Mouse (Mus musculus): ENCODE results near the gene Ptges. TPM values are rescaled to one million over a fixed set of nuclear protein-coding genes. Genes with fewer than 3 reads are reported as not detected.

The Ptges gene
- polyA plus RNA-seq, 1 experiment from 2014 or later: 0.25 TPM

Other genes with a start within 250 kb of the Ptges start
- gene 1700001O22Rik, start 126.2 kb downstream of the Ptges start, polyA plus RNA-seq (2016; fragmentation: Nextera tagmentation; extraction: Ambion mirVana): 0.18 and 0.19 TPM in 2 replicates
- gene Ntmt1, start 122.0 kb downstream of the Ptges start, polyA plus RNA-seq (2016; fragmentation: Nextera tagmentation; extraction: Ambion mirVana): 45.4 and 48.6 TPM in 2 replicates
- 41.0 and 41.7 TPM in 2 replicates for gene Asb6, start 99.5 kb downstream of the Ptges start, polyA plus RNA-seq (2016; fragmentation: Nextera tagmentation; extraction: Ambion mirVana)
- 2.5 and 4.1 TPM in 2 replicates for gene Prrx2, start 94.9 kb downstream of the Ptges start, polyA plus RNA-seq (2016; fragmentation: Nextera tagmentation; extraction: Ambion mirVana)
- gene Tor1b, start 23.1 kb upstream of the Ptges start, polyA plus RNA-seq (2016; fragmentation: Nextera tagmentation; extraction: Ambion mirVana): 21.3 and 21.8 TPM in 2 replicates
- gene Tor1a, start 38.1 kb upstream of the Ptges start, polyA plus RNA-seq (2016; fragmentation: Nextera tagmentation; extraction: Ambion mirVana): 46.2 and 51.8 TPM in 2 replicates
- gene BC005624, start 52.3 kb upstream of the Ptges start, polyA plus RNA-seq (2016; fragmentation: Nextera tagmentation; extraction: Ambion mirVana): 36.9 and 41.2 TPM in 2 replicates
- 7.6 and 8.4 TPM in 2 replicates for gene Usp20, start 52.4 kb upstream of the Ptges start, polyA plus RNA-seq (2016; fragmentation: Nextera tagmentation; extraction: Ambion mirVana)
- 11.1 and 11.4 TPM in 2 replicates for gene Fnbp1, start 212.1 kb upstream of the Ptges start, polyA plus RNA-seq (2016; fragmentation: Nextera tagmentation; extraction: Ambion mirVana)
- 18.8 and 19.3 TPM in 2 replicates for gene Gpr107, start 222.5 kb upstream of the Ptges start, polyA plus RNA-seq (2016; fragmentation: Nextera tagmentation; extraction: Ambion mirVana)

Measured in liver, embryonic 12.5 days (tissue).